Mouse (Mus musculus) lung, embryonic 15.5 days (tissue): ENCODE measurements around the gene Olfr1436. TPM values are rescaled to one million over a fixed set of nuclear protein-coding genes. Genes with fewer than 3 reads are reported as not detected.
"Not testable (repeated sequence)": the region's sequence is repeated elsewhere in the genome, so short reads cannot be mapped to it uniquely, and the experiment has no call there.

ENCODE experiments used
- ATAC-seq: fragments of 200-750 bp; cut with Nextera tagmentation; 2 replicates; pipeline ENCODE4 v1.8.0; 2017; ENCODE audit warnings: moderate number of reproducible peaks, borderline replicate concordance; ENCODE audit not compliant: low FRiP score, low TSS enrichment; ENCODE audit errors: extremely low read depth
- H3K27ac ChIP-seq: fragments of 300-500 bp; sonication (generic); 2 replicates; pipeline ENCODE4 v1.5.1; 2015; ENCODE audit warnings: moderate library complexity, mild to moderate bottlenecking, inconsistent platforms
- H3K27me3 ChIP-seq: fragments of 300-500 bp; sonication (generic); 2 replicates; pipeline ENCODE4 v1.6.1; 2015; ENCODE audit warnings: inconsistent platforms
- H3K36me3 ChIP-seq: fragments of 300-500 bp; sonication (generic); 2 replicates; pipeline ENCODE4 v1.6.1; 2015; ENCODE audit warnings: inconsistent platforms
- H3K4me1 ChIP-seq: fragments of 300-500 bp; sonication (generic); 2 replicates; pipeline ENCODE4 v1.6.1; 2015; ENCODE audit warnings: inconsistent platforms
- H3K4me2 ChIP-seq: fragments of 300-500 bp; sonication (generic); 2 replicates; pipeline ENCODE4 v1.6.1; 2015; ENCODE audit warnings: inconsistent platforms, mild to moderate bottlenecking, moderate library complexity
- H3K4me3 ChIP-seq: fragments of 300-500 bp; sonication (generic); 2 replicates; pipeline ENCODE4 v1.5.1; 2015; ENCODE audit warnings: mild to moderate bottlenecking, inconsistent platforms
- H3K9ac ChIP-seq: fragments of 300-500 bp; sonication (generic); 2 replicates; pipeline ENCODE4 v1.6.1; 2015; ENCODE audit warnings: inconsistent platforms
- H3K9me3 ChIP-seq: fragments of 300-500 bp; sonication (generic); 2 replicates; pipeline ENCODE4 v1.6.1; 2016; ENCODE audit warnings: inconsistent platforms
- WGBS: fragments of 180-500 bp; shearing (Covaris S2); methylation state at CpG from one replicate; pipeline ENCODE4 v1.1.7; 2015; 5-methylcytosine and 5-hydroxymethylcytosine counted together
- polyA plus RNA-seq: library from polyadenylated mRNA; unstranded; fragments of >200 nt; fragmentation: Nextera tagmentation; extraction: Ambion mirVana; gene quantifications from 2 replicates; pipeline ENCODE4 v1.2.1, GENCODE M21; 2015

Gene Olfr1436
- not detected in 2 replicates for polyA plus RNA-seq

DNA sequence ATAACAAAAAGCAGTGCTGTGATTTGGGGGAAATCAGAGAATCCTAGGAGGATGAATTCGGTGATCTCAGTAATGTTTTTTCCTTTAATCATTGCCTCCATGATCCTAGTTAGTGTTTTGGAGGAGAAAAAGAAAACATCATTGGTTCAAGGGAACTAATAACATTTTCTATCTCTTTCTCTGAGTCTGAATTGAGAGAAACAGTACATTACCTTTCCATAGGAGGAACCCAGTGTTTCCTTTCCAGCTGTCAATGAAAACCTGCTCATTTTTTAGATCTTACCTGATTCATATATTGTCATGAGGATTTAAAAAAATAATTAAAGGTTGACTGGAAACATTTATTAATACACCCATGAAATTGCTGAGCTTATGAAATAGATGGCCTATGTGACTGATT, at the start of gene Olfr1436:
Gene Olfr1436, minus strand, starts transcription at position 101 of the 400 bp plus-strand sequence.
- H3K4me2 ChIP-seq, H3K27ac ChIP-seq, H3K4me1 ChIP-seq, H3K9me3 ChIP-seq, H3K27me3 ChIP-seq, ATAC-seq, H3K9ac ChIP-seq, H3K36me3 ChIP-seq, H3K4me3 ChIP-seq: not testable (repeated sequence)
- 68% methylated on average over 1 of the region's 1 CpGs for WGBS

DNA sequence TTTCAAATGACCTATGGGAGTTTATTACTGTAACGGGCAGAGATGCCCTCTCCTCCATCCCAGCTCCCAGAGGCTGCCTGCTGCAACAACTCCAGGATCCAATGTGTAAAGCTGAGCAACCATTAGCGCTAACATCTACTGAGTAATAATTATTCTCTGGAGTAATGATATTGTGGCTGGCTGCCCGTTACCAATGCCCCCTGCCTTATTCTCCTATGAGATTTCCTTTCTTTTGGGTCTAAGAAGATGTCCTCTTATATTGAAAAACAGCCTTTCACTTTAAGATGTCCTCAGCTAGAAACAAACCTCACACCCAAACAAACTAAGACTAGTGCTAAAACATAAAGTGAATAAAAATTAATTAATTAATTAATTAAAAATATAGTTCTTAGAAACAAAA, 36.9 kb upstream of the Olfr1436 start, which contains the start of gene Olfr1438-ps1:
Gene Olfr1438-ps1, minus strand, starts transcription at position 101 of the 400 bp plus-strand sequence.
- Histone ChIP-seq H3K27ac (no peak within 1 kb of the TSS), H3K9ac (no peak within 1 kb of the TSS), H3K4me1 (no peaks in the 10 kb centered on the region), H3K4me3 (no peak within 1 kb of the TSS), H3K4me2 (no peak within 1 kb of the TSS), H3K9me3 (no peaks in the 10 kb centered on the region), H3K27me3 (no peaks in the 10 kb centered on the region), H3K36me3 (no peaks in the 10 kb centered on the region)
- ATAC-seq, result no peak
- WGBS, result 77% methylated on average over 3 of the region's 3 CpGs

DNA sequence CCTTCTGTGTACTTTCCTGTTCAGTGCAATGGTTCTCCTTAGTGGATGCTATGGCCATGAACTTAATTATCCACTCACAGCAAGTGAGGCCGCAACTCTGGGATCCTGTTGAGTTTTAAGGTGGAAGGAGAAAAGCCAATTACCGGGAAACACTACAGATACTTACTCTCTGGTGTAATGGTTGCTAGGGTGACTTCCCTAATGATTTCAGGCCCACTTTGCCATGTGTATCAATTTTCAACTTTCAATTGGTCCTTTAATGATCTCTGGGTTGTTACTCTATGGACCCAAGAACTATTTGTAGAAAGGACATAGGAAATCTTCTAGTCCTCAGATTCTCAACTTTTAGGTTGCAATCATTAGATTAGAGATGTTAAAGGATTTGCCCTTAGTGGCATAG, 26.1 kb upstream of the Olfr1436 start, which contains the start of gene Olfr1437:
Gene Olfr1437, minus strand, starts transcription at position 101 of the 400 bp plus-strand sequence.
- Histone ChIP-seq H3K9me3 (no peaks in the 10 kb centered on the region), H3K9ac (no peak within 1 kb of the TSS), H3K27ac (no peak within 1 kb of the TSS), H3K27me3 (no peaks in the 10 kb centered on the region), H3K4me3 (no peak within 1 kb of the TSS), H3K4me2 (no peak within 1 kb of the TSS), H3K36me3 (no peaks in the 10 kb centered on the region), H3K4me1 (no peaks in the 10 kb centered on the region)
- no peak for ATAC-seq
- 83% methylated on average over 2 of the region's 2 CpGs for WGBS

DNA sequence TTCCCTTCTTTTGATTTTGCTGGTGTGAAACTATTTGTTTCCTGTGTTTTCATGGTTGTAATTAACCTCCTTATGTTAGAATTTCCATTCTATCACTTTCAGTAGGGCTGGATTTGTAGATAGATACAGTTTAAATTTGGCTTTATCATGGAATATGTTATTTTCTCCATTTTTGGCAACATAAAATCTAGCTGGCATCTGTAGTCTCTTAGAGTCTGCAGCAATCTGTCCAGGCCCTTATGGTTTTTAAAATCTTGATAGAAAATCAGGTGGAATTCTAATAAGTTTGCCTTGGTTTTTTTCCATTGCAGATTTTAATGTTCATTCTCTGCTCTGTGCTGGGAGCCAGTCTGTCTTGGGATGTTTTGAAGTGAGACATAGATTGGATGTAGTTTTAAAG, 6.0 kb downstream of the Olfr1436 start:
- Histone ChIP-seq H3K4me1 (no peaks in the 10 kb centered on the region), H3K36me3 (no peaks in the 10 kb centered on the region), H3K9me3 (no peaks in the 10 kb centered on the region), H3K27ac (no peak overlapping the region), H3K27me3 (no peaks in the 10 kb centered on the region), H3K4me2 (no peak overlapping the region), H3K4me3 (no peak overlapping the region), H3K9ac (no peak overlapping the region)
- no peak for ATAC-seq

DNA sequence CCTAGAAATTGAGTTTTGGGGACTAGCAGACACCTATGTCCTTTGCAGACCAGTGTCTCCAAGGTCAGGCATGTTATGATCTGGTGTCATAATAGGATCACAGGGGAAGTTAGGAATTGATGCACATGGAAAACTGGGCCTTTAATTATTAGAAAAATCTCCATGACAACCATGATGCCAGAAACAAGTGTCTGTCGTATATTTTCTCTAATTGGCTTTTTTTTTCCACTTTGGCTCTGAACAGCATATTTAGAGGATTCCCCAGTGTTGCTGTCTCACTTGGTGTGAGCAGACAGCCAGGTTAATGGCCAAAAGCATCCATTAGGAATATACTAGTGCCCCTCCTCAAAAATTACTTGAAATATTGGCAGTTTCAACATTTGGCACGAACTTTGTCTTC, 19.4 kb downstream of the Olfr1436 start, which contains the start of gene Olfr1434:
Gene Olfr1434, plus strand, starts transcription at position 301 of the 400 bp plus-strand sequence.
- H3K9ac ChIP-seq, result no peak within 1 kb of the TSS
- no peak within 1 kb of the TSS for H3K4me2 ChIP-seq
- H3K27ac ChIP-seq, result no peak within 1 kb of the TSS
- ATAC-seq, result no peak
- no peaks in the 10 kb centered on the region for H3K9me3 ChIP-seq
- no peaks in the 10 kb centered on the region for H3K36me3 ChIP-seq
- H3K27me3 ChIP-seq, result no peaks in the 10 kb centered on the region
- no peaks in the 10 kb centered on the region for H3K4me1 ChIP-seq
- WGBS, result 63% methylated on average over 2 of the region's 2 CpGs
- H3K4me3 ChIP-seq, result no peak within 1 kb of the TSS

DNA sequence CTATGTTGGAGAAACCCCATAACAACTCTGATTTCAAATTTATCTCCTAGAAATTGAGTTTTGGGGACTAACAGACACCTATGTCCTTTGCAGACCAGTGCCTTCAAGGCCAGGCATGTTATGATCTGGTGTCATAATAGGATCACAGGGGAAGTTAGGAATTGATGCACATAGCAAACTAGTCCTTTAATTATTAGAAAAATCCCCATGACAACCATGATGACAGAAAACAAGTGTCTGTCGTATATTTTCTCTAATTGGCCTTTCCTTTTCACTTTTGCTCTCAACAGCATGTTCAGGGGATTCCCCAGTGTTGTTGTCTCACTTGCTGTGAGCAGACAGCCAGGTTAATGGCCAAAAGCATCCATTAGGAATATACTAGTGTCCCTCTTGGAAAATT, 38.2 kb downstream of the Olfr1436 start, which contains the start of gene Olfr235:
Gene Olfr235, plus strand, starts transcription at position 301 of the 400 bp plus-strand sequence.
- 66% methylated on average over 1 of the region's 1 CpGs for WGBS
- no peak for ATAC-seq

More for the DNA sequence above, 38.2 kb downstream of the Olfr1436 start, which contains the start of gene Olfr235:
- H3K4me1 ChIP-seq, result no peaks in the 10 kb centered on the region
- no peak within 1 kb of the TSS for H3K9ac ChIP-seq
- no peaks in the 10 kb centered on the region for H3K27me3 ChIP-seq
- no peak within 1 kb of the TSS for H3K27ac ChIP-seq
- no peaks in the 10 kb centered on the region for H3K36me3 ChIP-seq
- no peak within 1 kb of the TSS for H3K4me3 ChIP-seq
- H3K4me2 ChIP-seq, result no peak within 1 kb of the TSS
- H3K9me3 ChIP-seq, result no peaks in the 10 kb centered on the region

Other genes with a start within 250 kb of the Olfr1436 start
- gene Olfr1424, start 236.4 kb downstream of the Olfr1436 start, polyA plus RNA-seq, result not detected in 2 replicates
- gene Olfr1425, start 221.4 kb downstream of the Olfr1436 start, polyA plus RNA-seq, result not detected in 2 replicates
- gene Olfr1426, start 207.1 kb downstream of the Olfr1436 start, polyA plus RNA-seq, result not detected in 2 replicates
- not detected in 2 replicates for gene Olfr1427, start 195.8 kb downstream of the Olfr1436 start, polyA plus RNA-seq
- gene Olfr1428, start 183.2 kb downstream of the Olfr1436 start, polyA plus RNA-seq, result not detected in 2 replicates
- not detected in 2 replicates for gene Olfr76, start 175.9 kb downstream of the Olfr1436 start, polyA plus RNA-seq
- not detected in 2 replicates for gene Olfr1555-ps1, start 129.0 kb downstream of the Olfr1436 start, polyA plus RNA-seq
- gene Olfr1431, start 98.5 kb downstream of the Olfr1436 start, polyA plus RNA-seq, result not detected in 2 replicates
- gene Olfr1432, start 66.5 kb downstream of the Olfr1436 start, polyA plus RNA-seq, result not detected in 2 replicates
- not detected in 2 replicates for gene Olfr262, start 57.5 kb downstream of the Olfr1436 start, polyA plus RNA-seq
- gene Olfr235, start 38.1 kb downstream of the Olfr1436 start, polyA plus RNA-seq, result not detected in 2 replicates
- gene Olfr1434, start 19.3 kb downstream of the Olfr1436 start, polyA plus RNA-seq, result not detected in 2 replicates
- not detected in 2 replicates for gene Olfr1437, start 26.0 kb upstream of the Olfr1436 start, polyA plus RNA-seq
- not detected in 2 replicates for gene Olfr1438-ps1, start 36.8 kb upstream of the Olfr1436 start, polyA plus RNA-seq
- not detected in 2 replicates for gene Olfr1440, start 88.1 kb upstream of the Olfr1436 start, polyA plus RNA-seq
- not detected in 2 replicates for gene Olfr1441, start 118.3 kb upstream of the Olfr1436 start, polyA plus RNA-seq
- not detected in 2 replicates for gene Pfpl, start 128.8 kb upstream of the Olfr1436 start, polyA plus RNA-seq
- 0.67 and 1.0 TPM in 2 replicates for gene Mpeg1, start 161.6 kb upstream of the Olfr1436 start, polyA plus RNA-seq
- 16.1 and 16.5 TPM in 2 replicates for gene Dtx4, start 202.3 kb upstream of the Olfr1436 start, polyA plus RNA-seq
- 32.0 TPM in 2 replicates for gene Fam111a, start 246.6 kb upstream of the Olfr1436 start, polyA plus RNA-seq